Mouse (Mus musculus) limb, embryonic 15.5 days (tissue): Measurements from ENCODE around the gene Gm2888. TPM values are rescaled to one million over a fixed set of nuclear protein-coding genes. Genes with fewer than 3 reads are reported as not detected.
"Not testable (repeated sequence)": the region's sequence is repeated elsewhere in the genome, so short reads cannot be mapped to it uniquely, and the experiment has no call there.

Experiments
- ATAC-seq: fragments of 200-750 bp; cut with Nextera tagmentation; 2 replicates; pipeline ENCODE4 v1.8.0; 2017; ENCODE audit warnings: low read depth, moderate TSS enrichment; ENCODE audit not compliant: insufficient number of reproducible peaks, low FRiP score, low TSS enrichment
- H3K27ac ChIP-seq: fragments of 300-500 bp; sonication (generic); 2 replicates; pipeline ENCODE4 v1.5.1; 2015; ENCODE audit warnings: moderate library complexity, mild to moderate bottlenecking, inconsistent platforms
- H3K27me3 ChIP-seq: fragments of 300-500 bp; sonication (generic); 2 replicates; pipeline ENCODE4 v1.6.1; 2015; ENCODE audit warnings: inconsistent platforms
- H3K36me3 ChIP-seq: fragments of 300-500 bp; sonication (generic); 2 replicates; pipeline ENCODE4 v1.6.1; 2015; ENCODE audit warnings: inconsistent platforms
- H3K4me1 ChIP-seq: fragments of 300-500 bp; sonication (generic); 2 replicates; pipeline ENCODE4 v1.6.1; 2015; ENCODE audit warnings: inconsistent platforms
- H3K4me2 ChIP-seq: fragments of 300-500 bp; sonication (generic); 2 replicates; pipeline ENCODE4 v1.6.1; 2015; ENCODE audit warnings: mild to moderate bottlenecking, inconsistent platforms
- H3K4me3 ChIP-seq: fragments of 300-500 bp; sonication (generic); 2 replicates; pipeline ENCODE4 v1.5.1; 2015; ENCODE audit warnings: mild to moderate bottlenecking, inconsistent platforms
- H3K9ac ChIP-seq: fragments of 300-500 bp; sonication (generic); 2 replicates; pipeline ENCODE4 v1.6.1; 2015; ENCODE audit warnings: inconsistent platforms
- H3K9me3 ChIP-seq: fragments of 300-500 bp; sonication (generic); 2 replicates; pipeline ENCODE4 v1.6.1; 2016; ENCODE audit warnings: inconsistent platforms
- WGBS: fragments of 180-500 bp; shearing (Covaris S2); methylation state at CpG from one replicate; pipeline ENCODE4 v1.1.7; 2015; 5-methylcytosine and 5-hydroxymethylcytosine counted together
- polyA plus RNA-seq: library from polyadenylated mRNA; unstranded; fragments of >200 nt; fragmentation: Nextera tagmentation; extraction: Ambion mirVana; gene quantifications from 2 replicates; pipeline ENCODE4 v1.2.1, GENCODE M21; 2015

Gene Gm2888
- not detected in 2 replicates for polyA plus RNA-seq

DNA sequence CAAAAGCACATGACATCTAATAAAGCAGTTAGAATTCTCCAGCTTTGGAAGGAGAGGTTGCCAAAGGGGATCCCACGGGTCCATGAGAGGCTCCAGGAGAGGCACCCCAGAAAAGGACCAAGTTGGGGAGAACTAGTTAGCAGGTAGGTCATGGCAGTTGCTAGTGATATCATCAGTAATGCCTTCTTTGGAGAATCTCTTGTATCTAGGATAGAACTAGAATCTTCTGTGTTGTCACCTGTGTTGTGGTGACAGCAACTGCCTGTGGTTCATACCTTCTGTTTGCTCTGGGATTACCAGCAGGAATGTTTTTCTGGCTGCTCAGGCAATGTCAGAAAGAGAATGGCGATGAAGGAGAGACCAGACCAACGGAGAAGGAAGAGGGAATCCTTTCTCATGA, at the start of gene Gm2888:
Gm2888 (plus strand) TSS at position 301 of the 400 bp plus-strand sequence.
- not testable (repeated sequence) for H3K9me3 ChIP-seq, H3K9ac ChIP-seq, H3K36me3 ChIP-seq, ATAC-seq, H3K4me3 ChIP-seq, H3K27me3 ChIP-seq, H3K27ac ChIP-seq, H3K4me1 ChIP-seq, H3K4me2 ChIP-seq
- WGBS: 59% methylated on average over 3 of the region's 3 CpGs

DNA sequence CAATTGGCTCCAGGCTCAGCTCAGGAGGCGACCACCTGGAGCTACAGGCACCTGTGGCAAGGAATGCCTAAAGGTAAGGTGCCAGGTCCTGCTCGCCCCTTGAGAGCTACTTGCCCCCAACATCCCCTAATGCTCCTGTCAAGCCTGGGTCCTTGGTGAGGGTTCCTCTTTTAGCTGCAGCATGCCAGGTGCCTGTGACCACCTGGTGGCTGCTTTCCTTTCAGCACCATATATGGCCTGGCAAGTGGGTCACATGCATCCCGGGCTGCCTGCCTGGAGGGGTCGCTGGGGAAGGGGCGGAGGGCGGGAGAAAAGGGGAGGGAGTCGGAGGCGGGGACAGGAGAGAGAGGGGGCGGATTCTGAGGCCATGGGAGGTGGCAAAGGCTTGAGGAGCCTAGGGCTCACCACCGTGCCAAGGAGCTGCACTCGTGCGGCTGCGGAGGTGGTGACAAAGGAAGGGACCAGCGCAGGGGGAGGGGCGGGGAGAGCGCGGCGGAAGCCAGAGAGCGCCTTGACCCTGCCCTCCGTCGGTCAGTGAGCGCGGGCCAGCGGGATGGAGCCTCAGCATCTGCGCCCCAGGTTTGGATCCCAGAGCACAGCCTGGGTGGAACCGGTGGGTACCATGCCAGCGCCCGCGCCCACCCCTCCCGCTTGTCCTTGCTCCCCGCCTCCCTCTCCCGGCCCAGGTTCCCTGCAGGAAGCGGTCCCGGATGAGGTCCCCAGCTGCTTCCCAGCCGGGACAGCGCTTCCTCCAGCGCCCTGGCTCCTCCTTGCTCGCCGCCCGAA, 19.1 kb downstream of the Gm2888 start, which contains the start of gene Gm2897:
Gm2897 (plus strand) TSS at position 559 of the 786 bp plus-strand sequence.
- H3K27me3 ChIP-seq, H3K9ac ChIP-seq, H3K9me3 ChIP-seq, ATAC-seq, H3K4me1 ChIP-seq, H3K36me3 ChIP-seq, H3K27ac ChIP-seq: not testable (repeated sequence)
- WGBS: 5% methylated on average over 28 of the region's 40 CpGs
- H3K4me2 ChIP-seq: peak within 1 kb of the TSS; percentile 78
- H3K4me3 ChIP-seq: peak within 1 kb of the TSS; percentile 43

DNA sequence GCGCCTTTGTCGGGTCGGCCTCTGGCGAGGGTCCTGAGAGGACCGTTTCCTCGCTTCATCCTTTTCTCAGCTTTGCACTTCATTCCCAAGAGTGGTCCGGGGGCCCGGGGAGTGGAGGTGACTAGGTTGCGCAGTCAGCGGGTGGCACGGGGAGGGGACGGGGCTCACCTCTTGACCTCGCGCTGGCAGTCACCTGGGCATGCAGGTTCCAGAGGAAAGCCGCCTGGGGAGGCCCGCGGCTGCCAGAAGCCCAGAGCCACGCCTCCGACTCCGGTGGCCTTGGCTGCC, 19.7 kb downstream of the Gm2888 start:
- H3K9ac ChIP-seq, ATAC-seq, H3K4me1 ChIP-seq, H3K9me3 ChIP-seq, H3K36me3 ChIP-seq, H3K27ac ChIP-seq, H3K27me3 ChIP-seq: not testable (repeated sequence)
- Histone ChIP-seq H3K4me3 (peak overlapping the region; percentile 43), H3K4me2 (peak overlapping the region; percentile 78)
- 0% methylated on average over 12 of the region's 20 CpGs for WGBS

DNA sequence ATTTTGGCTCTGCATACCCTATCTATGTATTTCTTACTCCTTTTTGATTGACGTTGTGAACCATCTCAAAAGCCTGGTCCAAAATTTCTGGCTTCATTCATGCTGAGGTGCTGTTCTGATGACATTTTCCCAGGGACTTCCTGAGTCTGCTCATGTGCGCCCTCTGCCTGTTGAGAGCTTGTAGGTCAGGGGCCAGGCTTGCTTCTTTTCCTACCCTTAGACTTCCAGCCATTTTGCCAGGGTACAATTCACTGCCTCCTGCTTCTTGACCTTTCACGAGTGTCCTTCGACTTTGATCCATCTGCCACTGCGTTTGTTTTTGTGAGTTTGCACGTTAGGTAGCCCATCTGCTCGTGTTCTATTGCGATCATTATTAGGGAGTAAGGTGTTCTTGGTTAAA, 20.3 kb downstream of the Gm2888 start:
- H3K36me3 ChIP-seq, H3K4me2 ChIP-seq, ATAC-seq, H3K9ac ChIP-seq, H3K9me3 ChIP-seq, H3K4me3 ChIP-seq, H3K4me1 ChIP-seq, H3K27me3 ChIP-seq, H3K27ac ChIP-seq: not testable (repeated sequence)
- WGBS: 4% methylated on average over 6 of the region's 8 CpGs

Other genes with a start within 250 kb of the Gm2888 start
- gene Gm2897, start 19.3 kb downstream of the Gm2888 start, polyA plus RNA-seq: 1.9 and 2.2 TPM in 2 replicates
- gene Gm10340, start 104.0 kb downstream of the Gm2888 start, polyA plus RNA-seq: not detected in 2 replicates
- gene Gm5795, start 158.3 kb downstream of the Gm2888 start, polyA plus RNA-seq: not detected in 2 replicates
- 4.3 and 4.7 TPM in 2 replicates for gene D830030K20Rik, start 178.5 kb downstream of the Gm2888 start, polyA plus RNA-seq